In the genomic region with DNA sequence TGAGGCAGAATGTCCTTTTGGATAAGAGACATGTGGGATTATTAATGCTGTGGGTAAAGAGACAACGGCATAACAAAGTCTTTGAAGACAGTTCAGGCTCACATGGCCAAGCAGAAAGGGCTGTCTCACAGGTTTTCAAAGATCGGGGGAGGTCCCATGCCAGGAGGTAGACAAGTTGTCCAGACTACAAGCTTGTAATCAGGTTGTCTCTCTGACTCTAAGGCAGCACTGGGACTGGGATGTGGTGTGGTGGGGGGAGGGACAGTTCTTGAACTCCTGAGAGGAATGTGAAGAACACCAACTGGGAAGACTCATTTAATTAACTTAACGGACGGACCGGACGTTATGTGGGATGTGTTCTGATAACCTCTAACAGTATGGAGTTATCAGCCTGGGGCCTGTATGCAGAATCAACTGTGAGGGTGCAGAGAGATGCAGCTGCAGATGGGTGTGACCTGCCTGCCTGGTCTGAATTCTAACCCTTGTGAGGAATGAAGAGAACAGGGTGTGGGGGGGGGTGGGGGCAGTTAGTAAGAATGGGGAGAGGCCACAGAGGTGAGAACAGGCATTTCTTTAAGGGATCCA, we compare ENCODE assay signal across 17 mouse cellular contexts. TPM values are rescaled to one million over a fixed set of nuclear protein-coding genes. Genes with fewer than 3 reads are reported as not detected.
A peak's percentile ranks its signal among the peaks of the same experiment; 100 is the strongest.
DNase-seq lines count a peak whose midpoint lies in the region; ATAC-seq and TF ChIP-seq lines count a peak whose summit lies in the region.
"Had no signal": no experiment of that assay in that cellular context is flagged by ENCODE, and none has a peak within 500 bp of the region (broad histone marks: within the 10 kb centered on the region; RNA-seq: fewer than 3 reads in every experiment).

No protein-coding gene starts in this region.

- H3K27me3 ChIP-seq in testis, adult 2 months (ENCODE audit: control insufficient read depth, insufficient read depth, low read length) = no peaks in the 10 kb centered on the region
- no peaks in the 10 kb centered on the region for H3K27me3 ChIP-seq in liver, embryonic 14.5 days (ENCODE audit: control insufficient read depth, insufficient read depth, low read length)
- no peaks in the 10 kb centered on the region for H3K27me3 ChIP-seq in hindbrain, embryonic 12.5 days
- H3K27me3 ChIP-seq in midbrain, embryonic 14.5 days (ENCODE audit: control insufficient read depth, insufficient read depth, low read length) = no peaks in the 10 kb centered on the region
- H3K27me3 ChIP-seq: forebrain, embryonic 15.5 days; heart, embryonic 15.5 days had no signal

- no peak for DNase-seq in testis, postnatal 10 days (ENCODE audit: low spot score)
- DNase-seq in liver, embryonic 14.5 days (ENCODE audit: low read depth in 3 of 3, low spot score in 3 of 3) = peak; percentile 46 to 58 (median 55)
- DNase-seq in cerebellum, postnatal 10 days = no peak
- DNase-seq in embryo, embryonic 11 days = no peak
- DNase-seq in midbrain, embryonic 14.5 days = no peak
- DNase-seq: adrenal gland, postnatal 14 days; cerebellum, adult 18-20 months; gastrocnemius, postnatal 14 days; kidney, adult 8-10 months; kidney, postnatal 14 days; thymus, postnatal 36 days had no signal

- H3K9me3 ChIP-seq in liver, embryonic 14.5 days (ENCODE audit: control insufficient read depth, low read length) = no peaks in the 10 kb centered on the region
- H3K9me3 ChIP-seq in hindbrain, embryonic 12.5 days (replicated peaks) = no peaks in the 10 kb centered on the region
- no peaks in the 10 kb centered on the region for H3K9me3 ChIP-seq in midbrain, embryonic 14.5 days (ENCODE audit: control insufficient read depth, low read length)
- H3K9me3 ChIP-seq: forebrain, embryonic 15.5 days; heart, embryonic 15.5 days; hindbrain, embryonic 10.5 days had no signal

- peak; percentile 93 for TF ChIP-seq EP300 in liver, embryonic 14.5 days (IDR thresholded peaks at IDR 0.05; ENCODE audit: low read depth)

- TF ChIP-seq POLR2A in testis, adult 2 months (IDR thresholded peaks at IDR 0.05; ENCODE audit: control insufficient read depth, low read depth, low read length) = no peak

- 15% methylated on average over 6 of the region's 6 CpGs for WGBS in liver, embryonic 14.5 days (ENCODE audit: insufficient replicate concordance)
- WGBS in hindbrain, embryonic 12.5 days = 82% methylated on average over 6 of the region's 6 CpGs
- WGBS in midbrain, embryonic 14.5 days = 92% methylated on average over 6 of the region's 6 CpGs

- no peak for TF ChIP-seq CTCF in testis, adult 2 months (IDR thresholded peaks at IDR 0.05; ENCODE audit: control insufficient read depth, insufficient read depth, insufficient replicate concordance, low read depth, low read length)
- TF ChIP-seq CTCF in liver, embryonic 14.5 days (IDR thresholded peaks at IDR 0.05; ENCODE audit: low read depth) = no peak

- no peaks in the 10 kb centered on the region for H3K36me3 ChIP-seq in testis, adult 2 months (ENCODE audit: control insufficient read depth, insufficient read depth, low read length)
- H3K36me3 ChIP-seq in liver, embryonic 14.5 days (replicated peaks; ENCODE audit: control insufficient read depth, insufficient read depth, low read depth) = no peaks in the 10 kb centered on the region
- H3K36me3 ChIP-seq in hindbrain, embryonic 12.5 days = no peaks in the 10 kb centered on the region
- no peaks in the 10 kb centered on the region for H3K36me3 ChIP-seq in midbrain, embryonic 14.5 days (ENCODE audit: control insufficient read depth, insufficient read depth, low read length)
- H3K36me3 ChIP-seq: forebrain, embryonic 15.5 days; heart, embryonic 15.5 days; hindbrain, embryonic 10.5 days had no signal

- H3K4me2 ChIP-seq in liver, embryonic 14.5 days (ENCODE audit: low read depth) = peak overlapping the region; percentile 42
- no peak overlapping the region for H3K4me2 ChIP-seq in hindbrain, embryonic 12.5 days (replicated peaks)
- no peak overlapping the region for H3K4me2 ChIP-seq in midbrain, embryonic 14.5 days (ENCODE audit: low read length)
- H3K4me2 ChIP-seq: forebrain, embryonic 15.5 days; heart, embryonic 15.5 days had no signal

- H3K4me3 ChIP-seq in testis, adult 2 months (ENCODE audit: control insufficient read depth, low read depth, low read length) = peak overlapping the region; percentile 64
- no peak overlapping the region for H3K4me3 ChIP-seq in liver, embryonic 14.5 days (ENCODE audit: insufficient read depth in 1 of 2, low read depth in 2 of 2, low read length in 2 of 2)
- no peak overlapping the region for H3K4me3 ChIP-seq in hindbrain, embryonic 12.5 days
- no peak overlapping the region for H3K4me3 ChIP-seq in midbrain, embryonic 14.5 days (replicated peaks; ENCODE audit: low read depth, low read length)
- H3K4me3 ChIP-seq: forebrain, embryonic 15.5 days; heart, embryonic 15.5 days; hindbrain, embryonic 10.5 days had no signal

- no peaks in the 10 kb centered on the region for H3K4me1 ChIP-seq in testis, adult 2 months (ENCODE audit: control insufficient read depth, insufficient read depth, low read length)
- H3K4me1 ChIP-seq in liver, embryonic 14.5 days (replicated peaks; ENCODE audit: control insufficient read depth in 2 of 2, insufficient read depth in 2 of 2, low read length in 1 of 2) = peaks cover 18 to 30% of the 10 kb centered on the region in 2 experiments
- H3K4me1 ChIP-seq in hindbrain, embryonic 12.5 days = no peaks in the 10 kb centered on the region; the same call in 1 of the 2 replicates
- no peaks in the 10 kb centered on the region for H3K4me1 ChIP-seq in midbrain, embryonic 14.5 days (ENCODE audit: control insufficient read depth, insufficient read depth, low read length)
- H3K4me1 ChIP-seq: forebrain, embryonic 15.5 days; heart, embryonic 15.5 days had no signal

- H3K27ac ChIP-seq in testis, adult 2 months (ENCODE audit: control insufficient read depth, insufficient read depth, low read depth, low read length) = no peak overlapping the region
- H3K27ac ChIP-seq in liver, embryonic 14.5 days = peak overlapping the region; percentile 68
- no peak overlapping the region for H3K27ac ChIP-seq in hindbrain, embryonic 12.5 days
- no peak overlapping the region for H3K27ac ChIP-seq in midbrain, embryonic 14.5 days (replicated peaks; ENCODE audit: low read depth, low read length)
- H3K27ac ChIP-seq: forebrain, embryonic 15.5 days; heart, embryonic 15.5 days; hindbrain, embryonic 10.5 days had no signal

- ATAC-seq in erythroblast, adult 5-6 weeks (replicated peaks; ENCODE audit: low FRiP score, poor library complexity, severe bottlenecking) = peak; percentile 63
- ATAC-seq in liver, embryonic 14.5 days (ENCODE audit: insufficient read depth) = peak; percentile 92
- ATAC-seq in hindbrain, embryonic 12.5 days (ENCODE audit: low FRiP score) = no peak
- no peak for ATAC-seq in midbrain, embryonic 14.5 days (ENCODE audit: low FRiP score, low TSS enrichment)
- ATAC-seq: forebrain, embryonic 15.5 days had no signal

- peak overlapping the region; percentile 32; the same call in 1 of the 2 replicates for H3K9ac ChIP-seq in liver, embryonic 14.5 days (replicated peaks)
- no peak overlapping the region for H3K9ac ChIP-seq in hindbrain, embryonic 12.5 days
- no peak overlapping the region for H3K9ac ChIP-seq in midbrain, embryonic 14.5 days (replicated peaks; ENCODE audit: low read length)
- H3K9ac ChIP-seq: forebrain, embryonic 15.5 days; heart, embryonic 15.5 days had no signal

RNA-seq across cellular contexts. Expression of a gene that starts 25.0 kb away (rescaled TPM):
- 30.0 and 33.0 TPM in 2 replicates for polyA plus RNA-seq in testis, adult 2 months (2012; rRNA removed)
- 1.3 TPM in 1 of 2 replicates, not detected in the other for total RNA-seq in erythroblast, adult 5-6 weeks (2015; ENCODE audit: low replicate concordance)
- total RNA-seq in erythroblast, adult 5-6 weeks (2017; ENCODE audit: low replicate concordance) = 0.26 and 2.5 TPM in 2 replicates
- polyA plus RNA-seq in liver, embryonic 14.5 days (2012; rRNA removed) = 8.4 and 8.8 TPM in 2 replicates
- polyA plus RNA-seq in liver, embryonic 14.5 days (2014; fragmentation: Nextera tagmentation; extraction: Ambion mirVana) = 5.6 and 6.1 TPM in 2 replicates
- polyA plus RNA-seq in hindbrain, embryonic 12.5 days (2016; fragmentation: Nextera tagmentation; extraction: Ambion mirVana) = 19.5 and 20.9 TPM in 2 replicates
- 9.6 and 10.9 TPM in 2 replicates for polyA plus RNA-seq in midbrain, embryonic 14.5 days (2014; fragmentation: Nextera tagmentation; extraction: Ambion mirVana)

Comparison
In these comparisons a context has a peak if more than half of its experiments do, and no peak if none do; other contexts are left out.
1. DNase-seq: peak in liver, embryonic 14.5 days (3 of 3); none in testis, postnatal 10 days (single experiment), cerebellum, postnatal 10 days (0 of 2), embryo, embryonic 11 days (single experiment) and midbrain, embryonic 14.5 days (single experiment).
2. ATAC-seq: peak in erythroblast, adult 5-6 weeks (single experiment) and liver, embryonic 14.5 days (single experiment); none in hindbrain, embryonic 12.5 days (single experiment) and midbrain, embryonic 14.5 days (single experiment).